ENCODE assay signal across 9 mouse cellular contexts in genomic region chr12:99966116-99966770, GRCm38 (mm10). TPM values are rescaled to one million over a fixed set of nuclear protein-coding genes. Genes with fewer than 3 reads are reported as not detected.
DNase-seq lines count a peak whose midpoint lies in the region; ATAC-seq lines count a peak whose summit lies in the region.
"Had no signal": no experiment of that assay in that cellular context is flagged by ENCODE, and none has a peak within 500 bp of the region (broad histone marks: within the 10 kb centered on the region; RNA-seq: fewer than 3 reads in every experiment).

No protein-coding gene starts in this region.

- ATAC-seq in erythroblast, adult 5-6 weeks (replicated peaks; ENCODE audit: low FRiP score, poor library complexity, severe bottlenecking): no peak
- ATAC-seq in heart, embryonic 15.5 days (replicated peaks; ENCODE audit: insufficient number of reproducible peaks, insufficient read depth, low FRiP score, low read depth): no peak
- no peak for ATAC-seq in liver, embryonic 16.5 days (ENCODE audit: low read depth)
- no peak for ATAC-seq in frontal cortex, adult (ENCODE audit: low TSS enrichment)

- peak overlapping the region; percentile 32 for H3K9ac ChIP-seq in heart, embryonic 15.5 days
- H3K9ac ChIP-seq in liver, embryonic 16.5 days (ENCODE audit: low read depth, low read length): no peak overlapping the region

- peak overlapping the region; percentile 89 for H3K4me2 ChIP-seq in heart, embryonic 15.5 days
- H3K4me2 ChIP-seq in liver, embryonic 16.5 days (ENCODE audit: low read depth, low read length): peak overlapping the region; percentile 56

- H3K36me3 ChIP-seq in erythroblast, embryonic 14.5 days (ENCODE audit: control insufficient read depth): no peaks in the 10 kb centered on the region
- no peaks in the 10 kb centered on the region for H3K36me3 ChIP-seq in heart, embryonic 15.5 days
- H3K36me3 ChIP-seq in liver, embryonic 16.5 days (ENCODE audit: control insufficient read depth, insufficient read depth): no peaks in the 10 kb centered on the region

- no peaks in the 10 kb centered on the region; the same call in 1 of the 2 replicates for H3K9me3 ChIP-seq in erythroblast, embryonic 14.5 days (ENCODE audit: control insufficient read depth, low read length)
- H3K9me3 ChIP-seq in heart, embryonic 15.5 days (replicated peaks): no peaks in the 10 kb centered on the region
- no peaks in the 10 kb centered on the region for H3K9me3 ChIP-seq in liver, embryonic 16.5 days (replicated peaks; ENCODE audit: control insufficient read depth, low read length)

- peaks cover 66% of the 10 kb centered on the region for H3K27me3 ChIP-seq in erythroblast, embryonic 14.5 days (ENCODE audit: control insufficient read depth)
- peaks cover 74% of the 10 kb centered on the region for H3K27me3 ChIP-seq in heart, embryonic 15.5 days
- peaks cover 55% of the 10 kb centered on the region for H3K27me3 ChIP-seq in liver, embryonic 16.5 days (ENCODE audit: control insufficient read depth, insufficient read depth, low read depth, low read length)

- H3K27ac ChIP-seq in heart, embryonic 15.5 days: no peak overlapping the region
- no peak overlapping the region for H3K27ac ChIP-seq in liver, embryonic 16.5 days (ENCODE audit: low read length)

- H3K4me1 ChIP-seq in erythroblast, embryonic 14.5 days (ENCODE audit: control insufficient read depth): no peaks in the 10 kb centered on the region; the same call in 1 of the 2 replicates
- H3K4me1 ChIP-seq in heart, embryonic 15.5 days (replicated peaks): peaks cover 24% of the 10 kb centered on the region
- peaks cover 8% of the 10 kb centered on the region for H3K4me1 ChIP-seq in liver, embryonic 16.5 days (ENCODE audit: control insufficient read depth, low read depth, low read length)

- peak; percentile 28 for DNase-seq in Muller cell, postnatal 12 days (ENCODE audit: inconsistent ontology term)
- DNase-seq in gastrocnemius, adult 18-20 months (ENCODE audit: low spot score): no peak
- DNase-seq in thymus, postnatal 10 days (ENCODE audit: low spot score in 2 of 2): no peak

- peak overlapping the region; percentile 24 for H3K4me3 ChIP-seq in erythroblast, embryonic 14.5 days (replicated peaks)
- H3K4me3 ChIP-seq in heart, embryonic 15.5 days: peak overlapping the region; percentile 53
- H3K4me3 ChIP-seq in liver, embryonic 16.5 days (ENCODE audit: low read depth, low read length): peak overlapping the region; percentile 48

- 5% methylated on average over 25 of the region's 25 CpGs for WGBS in heart, embryonic 15.5 days
- 8% methylated on average over 25 of the region's 25 CpGs for WGBS in liver, embryonic 16.5 days (ENCODE audit: insufficient replicate concordance)

RNA-seq across cellular contexts. Expression of gene Kcnk13, which starts 1.9 kb away (rescaled TPM):
- polyA plus RNA-seq in erythroblast, embryonic 14.5 days (2012): not detected in 2 replicates
- not detected in 2 replicates for total RNA-seq in erythroblast, adult 5-6 weeks (2015; ENCODE audit: low replicate concordance)
- 0.42 TPM in 1 of 2 replicates, not detected in the other for total RNA-seq in erythroblast, adult 5-6 weeks (2017; ENCODE audit: low replicate concordance)
- polyA plus RNA-seq in heart, embryonic 15.5 days (2015; fragmentation: Nextera tagmentation; extraction: Ambion mirVana): 0.31 and 0.65 TPM in 2 replicates
- 0.83 and 0.84 TPM in 2 replicates for polyA plus RNA-seq in liver, embryonic 16.5 days (2015; fragmentation: Nextera tagmentation; extraction: Ambion mirVana)
- under 1 TPM in 1 of 2 experiments, not detected in 1; 0.07 TPM for total RNA-seq in gastrocnemius, adult 18-20 months (2021)
- polyA plus RNA-seq: C2C12 had no signal
